Mouse (Mus musculus) cerebellum, adult 2 months (tissue): ENCODE data around the gene Plcb3. TPM values are rescaled to one million over a fixed set of nuclear protein-coding genes. Genes with fewer than 3 reads are reported as not detected.

Experiments used
- DNase-seq, 2 experiments: peaks; one replicate each; pipeline ENCODE4 v3.0.0; 2021
- H3K27ac ChIP-seq: fragments of 200-500 bp; 2 replicates; pipeline ENCODE4 v1.5.1; 2012; ENCODE audit warnings: low read length, control low read depth, inconsistent platforms; ENCODE audit not compliant: insufficient read depth
- H3K27me3 ChIP-seq: fragments of 200-500 bp; 2 replicates; pipeline ENCODE4 v1.6.1; 2012; ENCODE audit warnings: inconsistent platforms, mild to moderate bottlenecking, low read length, moderate library complexity; ENCODE audit not compliant: control insufficient read depth, insufficient read depth
- H3K4me1 ChIP-seq: fragments of 200-500 bp; 2 replicates; pipeline ENCODE4 v1.6.1; 2011; ENCODE audit warnings: low read length; ENCODE audit not compliant: control insufficient read depth, insufficient read depth
- H3K4me3 ChIP-seq: fragments of 200-500 bp; replicated peaks from 2 replicates; pipeline ENCODE3; 2011; ENCODE audit warnings: mild to moderate bottlenecking, low read depth, low read length, control low read depth; ENCODE audit not compliant: insufficient read depth
- CTCF ChIP-seq: fragments of 200-500 bp; IDR thresholded peaks from 2 replicates; pipeline ENCODE4 v1.5.1; 2011; ENCODE audit warnings: low read depth, mild to moderate bottlenecking, control low read depth, low read length, moderate library complexity, borderline replicate concordance; ENCODE audit not compliant: insufficient read depth
- POLR2A ChIP-seq: fragments of 200-500 bp; IDR thresholded peaks from 2 replicates; pipeline ENCODE4 v1.6.1; 2011; ENCODE audit warnings: low read length, control low read depth, borderline replicate concordance; ENCODE audit not compliant: insufficient read depth
- WGBS: fragments of 180-500 bp; shearing (Covaris S2); methylation state at CpG from one replicate; pipeline ENCODE4 v1.1.7; 2018; 5-methylcytosine and 5-hydroxymethylcytosine counted together
- polyA plus RNA-seq: library from polyadenylated mRNA; depleted of rRNA; stranded (reverse); fragments of >200 nt; gene quantifications from 2 replicates; pipeline ENCODE4 v1.2.3, GENCODE M21; 2012; rRNA removed

The Plcb3 gene
- 53.2 and 57.6 TPM in 2 replicates for polyA plus RNA-seq

GRCm38 (mm10) chr19:6975537-6976521 is at the start of gene Plcb3:
Gene Plcb3 (minus strand): TSS chr19:6976470.
- 10% methylated on average over 16 of the region's 16 CpGs for WGBS
- DNase-seq = peak; percentile 56 to 59
- TF ChIP-seq POLR2A = no peak
- no peak for TF ChIP-seq CTCF
- Histone ChIP-seq H3K27me3 (no peaks in the 10 kb centered on the region), H3K4me3 (peak within 1 kb of the TSS; percentile 54), H3K4me1 (peaks cover 6% of the 10 kb centered on the region; the same call in 1 of the 2 replicates), H3K27ac (no peak within 1 kb of the TSS)

DNA sequence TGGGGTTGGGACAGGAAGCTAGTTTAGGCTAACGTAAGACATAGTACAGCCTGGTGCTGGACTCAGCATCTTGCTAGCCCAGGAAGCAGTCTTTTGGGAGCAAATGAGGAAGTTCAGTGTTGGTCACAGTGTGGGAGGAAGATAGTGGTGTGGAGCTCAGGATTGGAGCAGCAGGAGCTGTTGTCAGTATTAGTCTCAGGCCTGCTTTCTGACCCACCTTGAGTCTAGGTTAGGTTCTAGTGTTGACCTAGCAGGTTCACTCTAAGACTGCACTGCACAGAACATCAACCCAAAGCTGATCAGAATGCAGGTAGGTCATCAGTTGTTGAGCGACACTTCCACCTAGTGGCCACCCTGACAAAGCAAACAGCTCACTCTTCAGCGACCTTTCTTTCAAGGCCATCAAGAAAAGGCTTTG is 44.0 kb upstream of the Plcb3 start:
- Histone ChIP-seq H3K27me3 (no peaks in the 10 kb centered on the region), H3K4me1 (no peaks in the 10 kb centered on the region), H3K27ac (no peak overlapping the region), H3K4me3 (no peak overlapping the region)
- 39% methylated on average over 3 of the region's 3 CpGs for WGBS
- DNase-seq = peak; percentile 62 to 66
- TF ChIP-seq CTCF (peak; percentile 90), POLR2A (no peak)

DNA sequence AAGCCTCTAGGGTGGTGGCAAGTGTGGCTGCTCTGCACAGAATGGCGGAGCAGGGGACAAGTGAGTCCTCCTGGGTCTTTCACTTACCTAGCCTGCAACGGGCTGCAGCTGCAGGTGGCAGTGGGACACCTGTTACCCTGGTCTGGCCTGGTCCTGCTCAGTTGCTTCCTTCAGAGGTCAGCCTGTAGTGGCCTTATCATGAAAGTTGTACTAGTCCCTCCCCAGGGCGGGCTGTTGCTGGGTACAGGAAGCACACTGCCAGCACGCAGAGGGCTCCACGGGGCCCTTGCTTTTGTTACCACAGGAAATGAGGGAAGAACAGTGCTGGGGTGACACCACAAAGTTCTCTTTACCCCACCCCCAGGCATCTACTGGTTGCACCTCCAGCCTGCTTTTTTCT is 42.9 kb upstream of the Plcb3 start, which contains the start of gene Fermt3:
Gene Fermt3, minus strand, starts transcription at position 279 of the 400 bp plus-strand sequence.
- H3K4me3 ChIP-seq = no peak within 1 kb of the TSS
- no peaks in the 10 kb centered on the region for H3K27me3 ChIP-seq
- no peak for TF ChIP-seq CTCF
- TF ChIP-seq POLR2A = no peak
- H3K4me1 ChIP-seq = no peaks in the 10 kb centered on the region
- 86% methylated on average over 5 of the region's 5 CpGs for WGBS
- DNase-seq = no peak
- H3K27ac ChIP-seq = no peak within 1 kb of the TSS

DNA sequence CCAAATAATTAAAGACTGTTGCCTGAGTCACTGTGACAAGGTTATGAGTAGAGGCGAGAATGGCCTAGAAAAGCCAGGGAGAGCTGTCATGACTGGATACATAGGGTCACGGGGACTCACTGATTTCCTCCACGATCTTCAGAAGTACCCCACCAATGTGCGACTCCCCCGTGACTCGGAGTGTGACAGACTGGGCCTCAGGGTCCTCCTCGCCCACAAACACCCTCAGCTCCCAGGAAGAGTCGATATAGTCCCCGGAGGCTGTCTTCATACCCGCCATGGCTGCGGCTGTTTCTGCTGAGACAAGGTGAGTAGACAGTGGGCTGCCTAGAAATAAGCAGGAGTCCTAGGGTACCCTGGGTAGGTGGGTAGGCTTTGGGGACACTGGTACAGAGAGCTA is 42.3 kb upstream of the Plcb3 start:
- DNase-seq = no peak
- Histone ChIP-seq H3K4me3 (no peak overlapping the region), H3K4me1 (no peaks in the 10 kb centered on the region), H3K27ac (no peak overlapping the region), H3K27me3 (no peaks in the 10 kb centered on the region)
- no peak for TF ChIP-seq POLR2A
- TF ChIP-seq CTCF = no peak
- WGBS = 92% methylated on average over 11 of the region's 11 CpGs

GRCm38 (mm10) chr19:7017541-7018457 is 41.5 kb upstream of the Plcb3 start:
- DNase-seq = no peak
- H3K27me3 ChIP-seq = no peaks in the 10 kb centered on the region
- no peak overlapping the region for H3K27ac ChIP-seq
- no peaks in the 10 kb centered on the region for H3K4me1 ChIP-seq
- 82% methylated on average over 12 of the region's 12 CpGs for WGBS
- no peak for TF ChIP-seq CTCF
- no peak for TF ChIP-seq POLR2A
- no peak overlapping the region for H3K4me3 ChIP-seq

DNA sequence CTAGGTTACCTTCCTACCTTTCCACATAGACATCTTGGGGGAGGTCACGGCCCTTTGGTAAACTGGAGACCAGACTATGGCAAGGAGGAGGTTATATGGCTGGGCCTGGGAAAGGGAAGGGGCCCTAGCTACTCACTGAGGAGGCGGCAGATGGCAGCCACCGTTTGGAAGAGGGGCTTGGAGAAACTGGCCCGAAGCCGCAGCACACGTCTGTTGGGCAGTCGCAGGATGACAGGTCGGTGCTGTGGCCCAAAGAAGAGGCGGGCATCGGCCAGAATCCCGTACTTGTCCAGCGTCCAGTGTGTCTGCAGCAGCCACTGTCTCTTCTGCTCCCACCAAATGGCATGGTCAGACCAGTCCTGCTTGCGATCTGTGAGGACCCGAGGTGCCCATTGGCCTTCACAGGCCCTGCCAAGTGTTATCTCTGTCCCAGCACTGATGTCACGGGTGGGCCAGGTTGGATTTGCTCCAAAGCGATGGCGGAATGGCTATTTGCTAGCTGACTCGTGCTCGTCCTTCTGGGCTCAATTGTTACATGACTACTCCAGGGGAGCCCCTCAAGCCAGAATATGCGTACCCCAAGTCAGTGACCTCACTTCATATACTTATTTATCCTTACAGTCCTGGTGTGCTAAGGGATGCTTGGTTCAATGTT is 38.3 kb upstream of the Plcb3 start:
- TF ChIP-seq CTCF = no peak
- no peak for TF ChIP-seq POLR2A
- 63% methylated on average over 20 of the region's 20 CpGs for WGBS
- no peak overlapping the region for H3K4me3 ChIP-seq

DNA sequence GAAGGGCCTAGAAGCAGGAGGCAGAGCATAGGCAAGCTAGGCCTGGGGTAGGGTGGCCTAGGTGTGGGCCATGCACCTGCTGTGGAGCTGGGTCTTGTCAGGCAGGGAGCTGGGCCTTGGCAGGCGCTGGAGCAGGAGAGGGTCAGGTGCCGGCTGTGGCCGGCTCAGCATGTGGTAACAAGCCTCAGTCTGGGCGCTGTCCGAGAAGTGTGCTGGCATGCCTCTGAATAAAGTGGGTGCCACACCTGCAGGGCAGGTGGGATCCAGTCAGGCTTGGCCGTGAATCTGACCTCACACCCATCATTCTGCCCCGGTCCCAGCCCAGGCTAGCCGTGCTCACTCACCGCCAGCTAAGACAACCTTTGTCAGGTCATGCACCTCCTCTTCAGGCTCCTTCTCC is 37.7 kb upstream of the Plcb3 start:
- no peak for TF ChIP-seq POLR2A
- TF ChIP-seq CTCF = no peak
- Histone ChIP-seq H3K4me3 (no peak overlapping the region), H3K27me3 (no peaks in the 10 kb centered on the region), H3K4me1 (no peaks in the 10 kb centered on the region), H3K27ac (no peak overlapping the region)
- 75% methylated on average over 9 of the region's 9 CpGs for WGBS
- DNase-seq = no peak

More for the DNA sequence above, 38.3 kb upstream of the Plcb3 start:
- Histone ChIP-seq H3K27me3 (no peaks in the 10 kb centered on the region), H3K4me1 (no peaks in the 10 kb centered on the region), H3K27ac (no peak overlapping the region)
- DNase-seq = no peak
